Mouse (Mus musculus) gastrocnemius, adult 8-10 months (tissue): ENCODE results near the gene Nsfl1c. TPM values are rescaled to one million over a fixed set of nuclear protein-coding genes. Genes with fewer than 3 reads are reported as not detected.

ENCODE experiments used
- DNase-seq, 2 experiments: peaks; one replicate each; pipeline ENCODE4 v3.0.0; 2022; ENCODE audit warnings: low spot score in 2 of 2
- total RNA-seq, 4 experiments: library from RNA; stranded (reverse); gene quantifications; 2 replicates each; pipeline ENCODE4 v1.2.4; 2022

The Nsfl1c gene
- total RNA-seq, 4 experiments from 2014 or later = 72.8 to 83.3 (median 76.7) TPM

DNA sequence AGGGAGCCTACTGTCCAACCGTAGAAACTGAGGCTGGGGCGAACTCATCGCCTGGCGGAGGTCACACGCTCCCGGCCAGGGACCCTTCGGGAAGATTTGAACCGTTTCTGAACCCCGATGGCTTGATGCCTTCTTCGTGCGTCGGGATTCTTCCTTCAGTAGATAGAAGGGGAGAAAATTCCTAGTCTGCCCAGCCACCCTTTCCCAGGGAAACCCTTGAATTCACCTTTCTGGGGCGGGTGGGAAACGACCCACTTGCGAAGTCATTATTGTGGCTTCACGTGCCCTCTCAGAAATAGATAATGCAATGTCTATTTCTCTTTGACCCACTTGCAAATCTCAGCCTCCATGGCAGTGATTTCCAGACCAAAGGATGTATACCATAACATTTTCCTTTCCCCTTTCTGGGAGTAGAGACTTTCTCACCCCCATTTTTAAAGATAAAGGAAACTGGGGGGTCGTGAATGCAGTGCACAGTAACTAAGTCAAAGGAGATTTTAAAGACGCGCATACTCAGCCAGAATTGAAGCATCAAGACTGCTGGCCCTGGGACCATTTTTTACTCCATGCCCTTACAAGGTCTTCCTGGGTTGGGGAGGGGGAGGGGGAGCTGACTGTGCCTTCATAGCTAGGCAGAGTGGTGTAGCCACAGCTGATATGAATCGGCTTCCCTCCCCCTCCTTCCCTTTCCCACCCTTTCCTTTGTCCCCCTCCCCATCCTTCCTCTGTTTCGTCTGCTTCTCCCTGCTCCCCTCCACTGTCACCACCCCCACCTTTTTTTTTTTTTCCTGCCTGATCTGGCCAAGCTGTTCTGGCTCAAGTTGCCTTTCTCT is 49.3 kb downstream of the Nsfl1c start:
- no peak for DNase-seq

DNA sequence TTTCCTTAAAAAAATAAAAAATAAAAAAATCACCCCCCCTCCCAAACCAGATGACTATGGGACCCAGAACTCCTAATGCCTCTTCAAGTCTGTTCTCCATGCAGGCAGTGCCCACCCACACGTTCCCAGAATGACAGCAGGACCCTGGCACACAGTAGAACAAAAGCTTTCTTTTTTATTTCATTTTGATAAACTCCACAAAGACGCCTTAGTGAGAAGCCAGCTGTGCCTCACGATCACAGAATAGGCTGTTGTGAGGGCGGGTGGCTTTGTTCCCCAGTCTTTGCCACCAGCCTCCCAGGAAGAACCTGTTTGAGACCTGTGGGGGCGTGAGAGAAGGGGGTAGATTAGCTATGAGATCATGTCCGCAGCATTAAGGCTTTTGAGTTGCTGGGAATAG is 50.7 kb downstream of the Nsfl1c start:
- DNase-seq = no peak

DNA sequence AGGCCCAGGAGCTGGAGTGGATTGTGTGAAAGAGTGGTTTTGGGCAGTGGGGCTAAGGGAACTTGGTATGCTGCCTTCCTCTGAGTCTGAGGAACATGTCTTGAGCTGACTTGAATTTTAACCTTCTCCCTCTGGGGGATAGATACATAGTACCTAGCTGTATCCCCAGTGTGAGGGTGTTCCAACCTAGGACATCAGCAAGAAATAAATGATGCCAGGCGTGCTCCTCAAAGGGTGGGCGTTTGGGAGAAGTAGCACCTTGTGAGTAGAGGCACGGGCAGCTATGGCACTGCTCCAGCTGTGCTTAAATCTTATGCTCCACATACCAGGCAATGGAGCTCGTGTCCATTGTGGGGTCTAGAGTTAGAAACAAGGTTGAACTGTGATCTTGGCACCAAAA is 52.6 kb downstream of the Nsfl1c start:
- no peak for DNase-seq

DNA sequence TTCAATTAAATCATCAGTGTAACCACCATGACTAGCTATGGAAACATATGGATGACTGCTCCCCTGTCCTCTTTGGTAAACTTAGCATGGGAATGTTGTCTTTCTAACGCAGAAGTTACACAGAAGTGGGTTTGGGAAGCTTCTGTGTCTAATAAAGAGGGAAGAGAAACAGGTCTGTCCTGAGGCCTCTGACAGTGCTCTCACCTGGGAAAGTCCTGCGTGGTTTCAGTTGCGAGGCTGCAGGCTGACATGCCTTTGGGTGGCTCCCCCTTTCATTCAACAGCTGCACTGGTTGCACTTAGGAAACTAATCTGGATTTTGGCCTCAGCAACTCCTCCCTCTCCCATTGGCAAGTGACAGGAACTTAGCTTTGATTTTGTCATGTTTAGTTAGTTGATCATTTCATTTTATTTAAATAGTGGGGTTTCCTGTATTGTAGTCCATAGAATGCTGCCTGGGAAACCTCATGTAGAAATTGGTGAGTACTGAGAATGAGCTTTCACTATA is 55.7 kb downstream of the Nsfl1c start:
- no peak for DNase-seq

Other genes with a start within 250 kb of the Nsfl1c start
- gene 4921509C19Rik, start 18.0 kb upstream of the Nsfl1c start, total RNA-seq = not detected
- gene Fkbp1a, start 48.3 kb downstream of the Nsfl1c start, total RNA-seq = 100 to 1,000 TPM; 185 to 209 (median 194) TPM
- 1 to 10 TPM in 2 of 4 experiments, under 1 TPM in 2; 0.17 to 1.1 (median 0.82) TPM for gene Sdcbp2, start 78.4 kb downstream of the Nsfl1c start, total RNA-seq
- 10 to 100 TPM; 33.2 to 45.9 (median 39.9) TPM for gene Snph, start 138.4 kb downstream of the Nsfl1c start, total RNA-seq
- not detected for gene Rad21l, start 174.4 kb downstream of the Nsfl1c start, total RNA-seq
- gene Tmem74b, start 207.8 kb downstream of the Nsfl1c start, total RNA-seq = 1 to 10 TPM in 3 of 4 experiments, under 1 TPM in 1; 0.46 to 1.8 (median 1.3) TPM